In the genomic region with DNA sequence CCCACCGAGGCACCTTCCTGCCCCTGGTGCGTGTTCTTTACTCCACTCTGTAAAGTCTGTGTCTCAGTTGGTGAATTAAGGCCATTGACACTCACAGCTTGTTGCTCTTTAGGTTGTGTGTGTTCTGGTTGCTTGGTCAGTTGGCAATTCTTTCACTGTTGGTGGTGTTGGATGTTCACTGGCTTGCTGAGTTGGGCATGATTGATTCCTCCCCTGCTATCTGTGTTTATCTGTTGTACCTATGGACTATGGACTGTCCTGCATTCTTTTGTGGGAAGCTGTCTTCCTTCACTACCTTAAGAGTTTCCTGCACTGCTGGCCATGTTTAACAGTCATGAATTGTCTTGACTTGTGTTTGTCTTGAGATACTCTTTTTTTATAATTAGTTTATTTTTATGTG, we compare ENCODE assay signal across 24 mouse cellular contexts.
"Had no signal": no experiment of that assay in that cellular context is flagged by ENCODE, and none has a peak within 500 bp of the region (broad histone marks: within the 10 kb centered on the region; RNA-seq: fewer than 3 reads in every experiment).

No protein-coding gene starts in this region.

- H3K4me3 ChIP-seq: heart, adult 2 months; heart, embryonic 12.5 days; hindbrain, embryonic 10.5 days; hindbrain, embryonic 12.5 days; kidney, embryonic 15.5 days; limb, embryonic 13.5 days; limb, embryonic 15.5 days had no signal

- DNase-seq: forebrain, postnatal 0 days; gastrocnemius, postnatal 14 days; gastrocnemius, postnatal 36 days; heart, adult 2 months; heart, postnatal 10 days; heart, postnatal 4 days; kidney, adult 11 months; kidney, adult 2 months; kidney, adult 9 months; kidney, postnatal 14 days; kidney, postnatal 36 days; layer of hippocampus, adult 9-11 months; layer of hippocampus, postnatal 36 days; left cerebral cortex, postnatal 4 days had no signal

- H3K9ac ChIP-seq: forebrain, postnatal 0 days; heart, embryonic 12.5 days; hindbrain, embryonic 12.5 days; hindbrain, embryonic 14.5 days; kidney, embryonic 15.5 days; limb, embryonic 13.5 days; limb, embryonic 15.5 days had no signal

- H3K27me3 ChIP-seq: heart, embryonic 12.5 days; hindbrain, embryonic 12.5 days; kidney, embryonic 15.5 days; limb, embryonic 13.5 days; limb, embryonic 15.5 days had no signal

- ATAC-seq: forebrain, postnatal 0 days; hindbrain, embryonic 16.5 days; inflammation-experienced regulatory T-cells, adult 6 months had no signal

- H3K4me1 ChIP-seq: heart, embryonic 12.5 days; hindbrain, embryonic 10.5 days; hindbrain, embryonic 12.5 days; kidney, embryonic 15.5 days; limb, embryonic 13.5 days; limb, embryonic 15.5 days had no signal

- H3K9me3 ChIP-seq: heart, embryonic 12.5 days; hindbrain, embryonic 10.5 days; hindbrain, embryonic 12.5 days; kidney, embryonic 15.5 days; limb, embryonic 13.5 days; limb, embryonic 15.5 days had no signal

- H3K4me2 ChIP-seq: heart, embryonic 12.5 days; hindbrain, embryonic 12.5 days; hindbrain, embryonic 14.5 days; kidney, embryonic 15.5 days; limb, embryonic 13.5 days; limb, embryonic 15.5 days had no signal

- H3K27ac ChIP-seq: heart, adult 2 months; hindbrain, embryonic 10.5 days; hindbrain, embryonic 12.5 days; hindbrain, embryonic 14.5 days; kidney, embryonic 15.5 days; kidney, postnatal 0 days; limb, embryonic 13.5 days; limb, embryonic 15.5 days had no signal
